Mouse (Mus musculus): ENCODE results near the gene Stum.

Stum gene

DNA sequence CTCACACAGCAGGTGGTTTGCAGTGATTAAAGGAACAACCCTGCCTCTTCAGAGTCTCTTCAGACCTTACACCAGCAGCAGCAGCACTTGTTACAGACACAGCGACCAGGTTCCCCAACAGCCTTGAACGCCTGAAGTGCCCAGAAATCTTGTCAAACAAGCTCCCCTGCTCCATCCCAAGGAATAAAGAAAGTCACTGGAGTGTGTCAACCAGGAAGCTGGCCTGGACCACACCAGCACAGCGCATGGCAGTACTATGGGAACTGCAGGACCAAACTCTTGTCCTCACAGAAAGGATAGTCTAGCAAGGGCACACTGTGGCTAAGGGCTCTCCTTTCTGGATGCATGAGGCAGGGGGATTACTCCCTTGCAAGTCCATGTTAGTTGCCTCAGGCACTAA, 38.9 kb downstream of the Stum start:
- in situ Hi-C loops (cut with MboI; ENCODE audit: low pct_unique_long_range_greater_than_20kb in 1 of 2, low sequenced_read_pairs in 2 of 2, unreplicated experiment in 1 of 2), result loop anchor here in 1 of 2 experiments (5.0 kb wide), 2 partner anchors 33 to 103 kb away; no protein-coding TSS in a partner anchor

DNA sequence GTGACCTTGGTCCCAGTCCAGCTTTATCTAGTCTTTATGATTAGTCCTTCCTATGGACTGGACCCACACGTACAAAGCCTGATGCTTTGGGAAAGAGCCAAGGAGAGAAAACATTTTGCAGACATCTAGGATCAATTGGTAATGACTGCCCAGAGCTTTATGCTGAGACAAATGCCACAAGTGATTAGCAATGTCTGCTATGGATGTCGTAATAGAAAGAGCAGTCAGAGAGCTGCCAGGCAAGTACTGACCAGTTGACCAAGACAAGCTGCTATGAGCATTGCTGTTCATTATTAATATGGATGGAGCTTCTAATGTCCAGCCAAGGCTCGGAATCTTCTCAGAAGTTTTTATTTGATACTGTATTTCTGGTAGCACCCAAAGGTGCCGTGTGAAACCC, 43.8 kb downstream of the Stum start:
- in situ Hi-C loops (cut with MboI; ENCODE audit: low pct_unique_long_range_greater_than_20kb in 1 of 2, low sequenced_read_pairs in 2 of 2, unreplicated experiment in 1 of 2), result loop anchor here (10.0 kb wide), 2 partner anchors 45 to 325 kb away; partner anchors contain the start of gene Stum (in 1 of the 2)

DNA sequence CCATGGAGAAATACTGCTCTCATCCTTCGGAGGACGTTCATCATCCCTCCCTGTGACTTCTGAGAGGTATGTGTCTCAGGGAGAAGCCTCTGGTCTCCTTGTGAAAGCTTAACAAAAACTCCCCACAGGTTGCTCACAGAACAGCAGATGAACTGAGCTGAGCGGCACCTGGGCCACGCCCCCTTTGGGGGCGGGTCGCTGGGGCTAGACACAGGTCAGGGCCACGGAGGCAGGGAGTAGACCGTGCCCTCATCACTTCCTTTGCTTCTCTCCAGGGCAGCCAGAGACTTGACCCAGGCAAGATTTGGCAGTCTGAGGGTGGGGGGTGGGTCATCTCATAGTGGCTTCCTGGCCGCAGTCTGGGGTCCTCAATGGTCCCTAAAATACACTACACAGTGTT, 48.4 kb downstream of the Stum start:
- in situ Hi-C loops (cut with MboI; ENCODE audit: low pct_unique_long_range_greater_than_20kb in 1 of 2, low sequenced_read_pairs in 2 of 2, unreplicated experiment in 1 of 2), result loop anchor here (10.0 kb wide), 2 partner anchors 50 to 330 kb away; partner anchors contain the start of gene Stum (in 1 of the 2)

DNA sequence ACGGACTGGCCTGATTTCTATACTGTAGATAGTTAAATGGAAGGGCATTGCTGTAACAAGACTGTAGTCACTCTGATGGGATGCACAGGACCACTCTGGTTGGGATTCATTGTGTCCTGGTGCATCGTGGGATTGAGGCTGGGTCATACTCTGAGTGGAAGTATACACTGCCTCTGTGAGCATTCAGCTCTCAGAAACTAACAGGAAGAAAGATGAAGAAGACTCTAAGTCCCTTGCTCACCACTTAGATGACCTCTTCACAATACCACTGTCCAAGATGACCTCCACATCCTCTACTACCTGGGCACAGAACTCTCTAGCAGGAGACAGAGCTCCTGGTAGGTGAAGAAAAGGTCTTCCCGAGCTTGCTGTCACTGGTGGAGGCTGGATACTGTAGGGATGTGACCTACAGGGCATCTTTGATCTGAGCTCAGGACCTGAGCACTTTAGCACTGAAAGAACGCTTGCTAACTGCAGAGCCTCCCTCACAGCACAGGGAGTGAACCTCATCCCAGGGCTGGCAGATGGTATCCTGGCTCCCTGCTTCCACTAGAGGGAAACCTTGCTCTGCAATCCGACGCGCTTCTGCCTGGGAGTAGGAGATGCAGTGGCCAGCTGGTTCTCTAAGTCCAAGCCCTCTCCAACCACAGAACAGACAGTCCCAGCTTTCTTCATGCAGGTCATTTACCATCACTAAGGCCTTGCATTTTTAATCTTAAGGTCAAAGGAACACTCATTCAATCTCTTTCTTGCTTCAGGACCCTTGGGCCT, 49.3 kb downstream of the Stum start:
- in situ Hi-C loops (cut with MboI; ENCODE audit: low pct_unique_long_range_greater_than_20kb in 1 of 2, low sequenced_read_pairs in 2 of 2, unreplicated experiment in 1 of 2), result loop anchor here (10.0 kb wide), 2 partner anchors 51 to 331 kb away; partner anchors contain the start of gene Stum (in 1 of the 2)

DNA sequence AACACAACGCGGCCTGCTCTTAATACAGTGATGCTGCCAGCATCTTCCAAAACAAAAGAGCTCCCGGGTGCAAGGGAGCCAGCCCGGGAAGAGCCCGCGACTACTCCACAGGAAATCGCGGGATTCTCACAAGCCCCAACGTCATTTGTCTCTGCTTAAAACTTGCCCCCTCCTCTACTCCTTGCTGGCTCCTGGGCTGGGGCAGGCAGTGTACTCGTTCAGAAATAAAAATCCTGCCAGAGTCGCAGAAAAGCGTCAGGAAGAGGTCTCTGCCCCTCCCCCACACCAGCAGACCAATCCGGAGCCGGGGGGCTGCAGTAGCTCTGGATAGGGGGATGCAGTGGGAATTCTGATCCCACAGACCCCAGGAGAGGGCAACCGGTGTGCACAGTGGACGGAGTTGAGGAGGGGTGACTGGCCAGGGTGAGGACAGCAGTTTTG, 50.2 kb downstream of the Stum start:
- in situ Hi-C loops (cut with MboI; ENCODE audit: low pct_unique_long_range_greater_than_20kb in 1 of 2, low sequenced_read_pairs in 2 of 2, unreplicated experiment in 1 of 2), result loop anchor here (10.0 kb wide), 2 partner anchors 52 to 332 kb away; partner anchors contain the start of gene Stum (in 1 of the 2)

DNA sequence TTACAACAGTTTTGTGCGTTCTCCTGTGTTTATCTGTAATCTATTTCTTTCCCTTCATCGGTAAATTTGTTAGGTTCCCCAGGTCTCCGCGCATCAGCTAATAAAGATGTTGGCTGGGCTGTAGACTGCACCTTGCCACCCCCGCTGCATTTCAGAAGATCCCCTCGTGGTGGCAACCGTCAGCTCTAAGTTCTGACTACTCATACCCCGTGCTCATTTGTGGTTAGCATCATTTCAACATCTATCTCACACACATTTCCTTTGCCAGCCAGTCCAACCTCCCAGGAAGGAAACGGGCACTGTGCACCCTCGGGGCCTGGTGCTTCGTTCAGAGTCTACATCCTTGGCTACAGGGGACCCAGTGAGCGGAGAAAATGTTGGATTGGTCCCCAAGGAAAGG, 51.5 kb downstream of the Stum start:
- in situ Hi-C loops (cut with MboI; ENCODE audit: low pct_unique_long_range_greater_than_20kb in 1 of 2, low sequenced_read_pairs in 2 of 2, unreplicated experiment in 1 of 2), result loop anchor here (10.0 kb wide), 2 partner anchors 53 to 333 kb away; partner anchors contain the start of gene Stum (in 1 of the 2)

DNA sequence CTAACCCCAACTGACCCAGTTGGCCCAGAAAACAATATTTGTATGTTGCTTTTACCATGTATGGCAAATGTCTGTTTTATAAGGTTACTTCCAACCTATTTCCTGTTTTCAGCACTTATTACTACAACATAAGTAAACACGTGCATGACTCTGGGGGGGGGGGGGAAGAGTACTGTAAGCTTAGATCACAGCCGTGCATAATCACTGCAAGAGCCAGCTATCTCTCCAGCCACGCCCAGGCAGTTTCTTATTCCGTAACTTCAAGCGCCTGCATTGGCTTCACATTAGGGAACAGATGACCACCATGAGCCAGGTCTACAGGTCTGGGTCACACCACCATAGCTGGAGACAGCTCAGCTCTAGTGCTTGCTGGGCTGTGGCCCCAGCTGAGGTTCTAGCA, 53.5 kb downstream of the Stum start:
- in situ Hi-C loops (cut with MboI; ENCODE audit: low pct_unique_long_range_greater_than_20kb in 1 of 2, low sequenced_read_pairs in 2 of 2, unreplicated experiment in 1 of 2), result loop anchor here (10.0 kb wide), 2 partner anchors 55 to 335 kb away; partner anchors contain the start of gene Stum (in 1 of the 2)

DNA sequence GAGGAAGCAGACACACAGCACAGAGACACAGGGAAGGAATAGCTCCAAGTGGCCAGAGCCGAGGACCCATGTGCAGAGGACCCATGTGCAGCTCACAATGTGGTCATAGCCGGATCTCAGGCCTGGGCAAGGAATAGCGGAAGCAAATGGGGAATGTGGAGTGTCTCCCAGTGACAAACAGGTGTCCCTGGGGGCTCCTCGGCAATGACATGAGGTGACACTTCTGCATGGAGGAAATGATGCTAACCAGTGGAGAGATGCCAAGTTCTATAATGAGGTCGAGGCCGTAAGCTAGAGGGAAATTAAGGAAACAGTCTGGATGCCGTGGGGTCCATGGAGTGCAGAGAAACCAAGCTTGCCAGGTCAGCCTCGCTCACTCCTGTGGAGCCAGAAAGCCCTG, 54.4 kb downstream of the Stum start:
- in situ Hi-C loops (cut with MboI; ENCODE audit: low pct_unique_long_range_greater_than_20kb in 1 of 2, low sequenced_read_pairs in 2 of 2, unreplicated experiment in 1 of 2), result no loop called here

DNA sequence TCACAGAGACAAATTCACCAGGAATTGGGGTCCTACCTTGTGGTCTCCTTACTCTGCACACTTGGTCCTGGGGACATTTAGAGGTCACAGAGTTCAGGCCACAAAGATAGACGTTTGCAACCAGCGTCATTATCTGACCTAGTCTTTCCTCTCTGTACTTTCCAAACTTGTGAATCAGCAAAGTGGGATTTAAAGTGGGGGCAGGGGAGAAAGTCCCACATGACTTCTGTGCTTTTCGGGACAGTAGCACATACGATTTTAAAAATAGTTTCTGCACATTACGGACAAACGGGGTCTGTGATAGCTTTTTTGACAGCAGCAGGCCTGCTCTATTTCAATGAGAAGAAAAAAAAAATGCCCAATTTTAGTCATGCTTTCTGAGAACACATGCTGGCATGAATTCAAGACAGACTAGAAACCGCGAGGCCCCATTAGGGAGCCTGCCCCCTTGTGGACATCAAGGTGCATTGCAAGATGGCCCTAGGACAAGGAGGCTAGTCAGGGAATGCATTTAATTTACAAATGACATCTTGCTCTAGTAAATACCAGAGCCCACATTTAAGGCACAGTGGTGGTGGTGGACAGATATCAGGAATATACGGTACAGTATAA, 55.1 kb downstream of the Stum start:
- in situ Hi-C loops (cut with MboI; ENCODE audit: low pct_unique_long_range_greater_than_20kb in 1 of 2, low sequenced_read_pairs in 2 of 2, unreplicated experiment in 1 of 2), result no loop called here

DNA sequence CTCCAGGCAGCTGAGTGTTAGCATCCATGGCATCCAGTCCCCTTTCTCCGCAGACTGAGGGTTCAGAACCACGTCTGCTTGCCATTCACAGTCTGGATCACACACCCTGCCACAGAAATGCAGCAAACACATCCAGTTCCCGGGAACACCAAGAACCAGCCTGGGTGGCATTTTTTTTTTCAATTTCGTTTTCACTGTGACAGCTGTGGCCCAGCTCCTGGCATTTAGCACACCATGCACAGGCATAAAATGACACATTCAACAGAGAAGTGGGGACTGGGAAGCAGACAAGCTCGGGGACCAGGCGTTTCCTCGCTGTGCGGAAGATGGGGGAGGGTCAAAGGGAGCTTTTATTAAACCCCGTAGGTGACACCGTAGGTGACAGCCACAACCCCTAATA, 55.6 kb downstream of the Stum start:
- in situ Hi-C loops (cut with MboI; ENCODE audit: low pct_unique_long_range_greater_than_20kb in 1 of 2, low sequenced_read_pairs in 2 of 2, unreplicated experiment in 1 of 2), result no loop called here

DNA sequence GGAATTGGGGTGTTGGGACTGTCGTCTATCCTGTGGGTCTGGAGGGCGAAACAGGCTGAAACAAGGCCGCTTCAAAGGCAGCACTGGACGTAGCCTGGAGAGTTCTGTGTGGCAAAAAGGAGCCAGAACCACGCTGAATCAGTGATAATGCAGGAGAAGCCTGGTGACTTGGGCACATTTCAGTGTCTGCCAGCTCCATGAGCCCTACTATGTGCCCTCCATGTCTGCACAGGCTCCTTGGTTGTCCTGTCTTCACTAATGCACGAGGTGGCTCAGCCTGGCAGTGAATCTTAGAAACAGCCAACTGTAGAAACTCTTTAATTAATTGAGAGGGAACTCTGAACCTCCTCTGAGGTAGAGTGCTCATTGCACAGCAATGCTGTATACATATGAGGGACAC, 56.9 kb downstream of the Stum start:
- in situ Hi-C loops (cut with MboI; ENCODE audit: low pct_unique_long_range_greater_than_20kb in 1 of 2, low sequenced_read_pairs in 2 of 2, unreplicated experiment in 1 of 2), result no loop called here

DNA sequence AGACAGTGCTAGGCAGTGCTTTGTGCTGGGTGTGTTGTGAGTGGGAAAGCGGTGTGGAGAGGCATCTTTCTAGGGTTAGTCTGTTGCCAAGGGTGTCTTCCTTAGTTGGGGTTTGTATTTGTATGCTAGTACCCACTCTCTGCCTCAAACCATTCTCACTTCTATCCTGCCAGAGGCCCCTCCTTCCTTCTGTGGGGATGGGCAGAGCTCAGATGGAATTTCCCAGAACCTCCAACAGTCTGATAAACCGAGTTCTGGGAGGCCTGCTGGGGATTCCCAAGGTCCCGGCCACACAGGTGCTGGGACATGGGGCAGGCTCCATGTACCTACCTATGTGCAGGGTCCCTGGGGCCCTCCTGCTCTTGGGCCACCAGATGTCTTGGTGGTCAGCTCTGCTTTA, 59.4 kb downstream of the Stum start:
- in situ Hi-C loops (cut with MboI; ENCODE audit: low pct_unique_long_range_greater_than_20kb in 1 of 2, low sequenced_read_pairs in 2 of 2, unreplicated experiment in 1 of 2), result loop anchor here in 1 of 2 experiments (5.0 to 25.0 kb wide), 2 partner anchors 162 to 562 kb away; partner anchors contain the start of gene Psen2

DNA sequence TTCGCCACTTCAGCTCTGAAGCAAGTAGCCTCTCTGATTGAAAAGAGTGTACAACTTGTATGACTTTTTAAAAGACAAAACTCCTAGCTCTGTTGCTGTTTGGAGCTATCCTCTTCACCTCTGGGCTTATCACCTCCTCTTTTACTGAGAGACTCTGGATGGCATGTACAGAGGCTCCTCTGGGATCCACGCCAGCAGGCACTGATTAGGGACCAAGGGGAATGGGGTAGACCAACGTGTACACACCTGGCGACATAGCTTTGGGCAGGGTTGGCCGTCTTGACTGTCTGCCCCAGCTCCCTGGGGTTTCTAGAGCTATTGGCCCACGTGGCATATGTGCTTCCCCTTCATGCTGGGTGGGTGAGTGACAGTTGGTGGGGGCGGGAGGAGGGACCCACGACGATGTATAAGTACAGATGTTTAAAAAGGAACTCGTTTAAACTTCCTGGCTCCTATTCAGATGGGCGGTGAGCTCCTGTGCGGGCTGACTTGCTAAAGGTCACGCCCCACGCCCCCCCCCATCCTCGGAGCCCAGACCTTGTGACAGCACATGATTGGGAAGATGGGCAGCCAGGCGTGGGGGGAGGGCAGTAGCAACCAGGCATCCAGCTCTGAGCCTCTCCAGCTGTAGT, 60.2 kb downstream of the Stum start:
- in situ Hi-C loops (cut with MboI; ENCODE audit: low pct_unique_long_range_greater_than_20kb in 1 of 2, low sequenced_read_pairs in 2 of 2, unreplicated experiment in 1 of 2), result loop anchor here in 1 of 2 experiments (5.0 to 25.0 kb wide), 2 partner anchors 161 to 561 kb away; partner anchors contain the start of gene Psen2

DNA sequence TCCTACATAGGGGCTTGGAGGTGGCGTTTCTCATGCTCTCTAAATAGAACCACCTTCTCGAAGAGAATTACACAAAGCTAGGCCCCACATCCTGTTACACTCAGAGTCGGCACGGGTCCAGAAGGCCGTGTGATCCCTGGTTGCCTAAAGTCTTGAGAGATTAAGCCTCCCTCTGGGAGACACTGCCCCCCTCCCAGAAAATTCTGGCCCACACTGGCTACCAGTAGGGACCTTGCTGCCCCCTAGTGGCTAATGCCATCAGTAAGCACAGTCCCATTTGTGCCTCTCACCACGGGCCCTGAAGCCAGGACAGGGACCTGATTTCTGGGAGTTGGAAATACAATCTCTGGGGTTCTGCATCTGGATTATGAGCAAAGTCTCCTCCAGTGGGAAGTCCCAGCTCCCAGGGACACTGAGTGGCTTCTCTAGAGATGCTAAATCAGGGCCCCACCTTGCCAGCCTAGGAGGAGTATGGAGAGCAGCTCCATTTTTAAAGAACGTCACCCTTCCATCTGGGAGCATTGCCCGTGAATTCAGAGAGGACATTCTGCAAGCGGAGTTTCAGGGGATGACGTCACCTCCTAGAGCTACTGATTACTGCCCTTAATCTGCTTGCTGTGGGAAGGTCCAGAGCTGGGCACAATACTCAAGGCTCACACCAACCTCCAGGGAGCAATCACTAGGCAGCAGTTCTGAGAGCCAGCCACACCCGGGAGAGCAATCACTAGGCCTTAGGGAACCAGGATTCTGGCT, 61.1 kb downstream of the Stum start:
- in situ Hi-C loops (cut with MboI; ENCODE audit: low pct_unique_long_range_greater_than_20kb in 1 of 2, low sequenced_read_pairs in 2 of 2, unreplicated experiment in 1 of 2), result loop anchor here in 1 of 2 experiments (5.0 to 25.0 kb wide), 2 partner anchors 160 to 560 kb away; partner anchors contain the start of gene Psen2

DNA sequence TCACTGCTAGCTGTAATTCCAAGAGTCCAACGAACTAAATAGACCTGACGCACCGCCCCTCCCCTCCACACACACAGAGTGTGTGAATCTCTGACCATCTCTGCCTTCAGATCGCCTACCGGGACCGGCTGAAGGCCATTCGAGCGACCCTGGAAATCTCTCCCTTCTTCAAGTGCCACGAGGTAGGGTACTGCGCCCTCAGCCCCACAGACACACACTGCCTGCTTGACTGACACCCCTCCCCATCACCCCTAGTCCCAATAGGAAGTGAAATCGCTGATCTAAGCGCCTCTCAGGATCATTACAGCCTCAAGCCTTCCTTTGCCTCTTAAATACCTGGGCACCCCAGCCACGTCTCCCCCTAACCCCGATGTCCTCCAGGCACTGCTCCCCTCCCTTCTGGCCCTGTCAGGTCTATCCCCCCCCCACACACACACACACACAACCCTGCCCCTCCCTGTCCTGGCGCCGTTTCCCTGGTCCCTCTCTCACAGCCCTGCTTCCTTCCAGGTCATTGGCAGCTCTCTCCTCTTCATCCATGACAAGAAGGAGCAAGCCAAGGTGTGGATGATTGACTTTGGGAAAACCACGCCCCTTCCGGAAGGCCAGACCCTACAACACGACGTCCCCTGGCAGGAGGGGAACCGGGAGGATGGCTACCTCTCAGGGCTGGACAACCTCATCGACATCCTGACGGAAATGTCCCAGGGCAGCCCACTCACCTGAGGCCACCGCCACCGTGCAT, 62.0 kb downstream of the Stum start:
- in situ Hi-C loops (cut with MboI; ENCODE audit: low pct_unique_long_range_greater_than_20kb in 1 of 2, low sequenced_read_pairs in 2 of 2, unreplicated experiment in 1 of 2), result loop anchor here in 1 of 2 experiments (5.0 to 25.0 kb wide), 2 partner anchors 159 to 559 kb away; partner anchors contain the start of gene Psen2

DNA sequence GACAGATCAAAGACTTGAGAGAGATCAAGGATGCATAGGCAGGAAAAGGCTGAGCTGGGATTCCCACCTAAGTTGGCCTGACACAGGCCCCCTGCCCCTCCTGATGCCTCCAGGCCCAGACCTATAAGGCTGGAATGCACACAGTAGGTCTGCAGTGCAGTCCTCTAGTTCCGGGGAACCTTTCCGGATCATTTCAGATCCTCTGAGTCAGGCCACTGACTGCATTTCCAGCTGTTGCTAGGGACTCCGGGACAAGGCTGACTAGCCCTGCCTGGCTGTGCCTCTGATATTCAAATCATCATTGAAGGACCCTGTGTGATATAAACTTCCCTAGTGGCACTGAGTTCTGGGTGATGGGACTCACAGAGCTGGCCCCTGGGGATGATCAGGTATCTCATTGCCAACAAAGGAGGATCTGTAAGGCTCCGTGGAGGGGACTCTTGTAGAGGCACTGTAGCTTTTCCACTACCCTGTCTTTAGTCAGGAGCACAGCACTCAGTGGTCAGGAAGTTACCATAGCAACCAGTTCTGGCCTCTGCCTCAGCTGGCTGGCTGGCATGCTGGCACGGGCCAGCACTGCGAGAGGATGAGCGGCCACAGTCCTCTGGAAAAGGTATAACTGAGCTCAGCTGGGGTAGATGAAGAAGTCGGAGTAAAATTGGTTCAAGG, 62.7 kb downstream of the Stum start:
- in situ Hi-C loops (cut with MboI; ENCODE audit: low pct_unique_long_range_greater_than_20kb in 1 of 2, low sequenced_read_pairs in 2 of 2, unreplicated experiment in 1 of 2), result loop anchor here in 1 of 2 experiments (5.0 to 25.0 kb wide), 2 partner anchors 158 to 558 kb away; partner anchors contain the start of gene Psen2

DNA sequence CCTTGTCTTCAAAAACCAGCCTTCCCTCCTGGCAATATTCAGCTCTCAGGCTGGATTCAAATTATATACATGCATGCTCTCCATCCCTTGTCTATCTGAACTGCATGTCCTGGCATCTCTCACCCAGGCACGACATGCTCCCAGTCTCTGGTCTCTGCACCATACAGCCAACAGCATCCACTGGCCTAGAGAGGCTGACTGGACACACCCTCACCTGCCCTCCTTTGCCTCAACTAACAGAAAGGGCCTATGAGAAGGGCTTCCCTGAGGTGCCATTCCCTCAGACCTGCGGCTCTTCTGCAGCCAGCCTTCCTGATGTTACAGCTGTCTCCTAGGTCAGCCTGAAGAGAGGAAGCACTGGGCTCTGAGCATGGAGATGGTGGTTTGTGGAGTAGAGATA, 64.2 kb downstream of the Stum start:
- in situ Hi-C loops (cut with MboI; ENCODE audit: low pct_unique_long_range_greater_than_20kb in 1 of 2, low sequenced_read_pairs in 2 of 2, unreplicated experiment in 1 of 2), result loop anchor here in 1 of 2 experiments (25.0 kb wide), 1 partner anchor 557 kb away; no protein-coding TSS in a partner anchor
